Mouse (Mus musculus): ENCODE measurements around the gene Zfp819. TPM values are rescaled to one million over a fixed set of nuclear protein-coding genes. Genes with fewer than 3 reads are reported as not detected.

Gene Zfp819
- polyA plus RNA-seq, 1 experiment from 2014 or later, result 0.25 TPM

- DNase-seq (ENCODE audit: low spot score), result no peak
- no peak overlapping the region for H3K4me3 ChIP-seq (ENCODE audit: low read depth, low read length)
- no peak overlapping the region for H3K9ac ChIP-seq (ENCODE audit: low read length)
- H3K36me3 ChIP-seq (ENCODE audit: control insufficient read depth, insufficient read depth, low read length), result no peaks in the 10 kb centered on the region
- 30% methylated on average over 5 of the region's 5 CpGs for WGBS
- ATAC-seq (ENCODE audit: insufficient read depth, low FRiP score, low TSS enrichment), result no peak
- no peaks in the 10 kb centered on the region for H3K9me3 ChIP-seq (ENCODE audit: control insufficient read depth, low read length)
- no peaks in the 10 kb centered on the region for H3K27me3 ChIP-seq (ENCODE audit: control insufficient read depth, insufficient read depth, low read length)
- 0 out of 2 replicates have a peak overlapping the region, but pooled peaks have one; percentile 3 for H3K4me2 ChIP-seq (ENCODE audit: low read depth)
- H3K27ac ChIP-seq (ENCODE audit: low read depth, low read length), result no peak overlapping the region
- H3K4me1 ChIP-seq (ENCODE audit: control insufficient read depth, insufficient read depth, low read length), result no peaks in the 10 kb centered on the region; the same call in 1 of the 2 replicates
Measured at GRCm38 (mm10) chr7:43601884-43602283, 5.1 kb upstream of the Zfp819 start.

- Histone ChIP-seq H3K27ac (ENCODE audit: low read depth, low read length) (no peak overlapping the region), H3K4me1 (ENCODE audit: control insufficient read depth, insufficient read depth, low read length) (no peaks in the 10 kb centered on the region), H3K4me3 (ENCODE audit: low read depth, low read length) (no peak overlapping the region), H3K9ac (ENCODE audit: low read length) (no peak overlapping the region), H3K4me2 (ENCODE audit: low read depth) (peak overlapping the region; percentile 70), H3K36me3 (ENCODE audit: control insufficient read depth, insufficient read depth, low read length) (no peaks in the 10 kb centered on the region), H3K9me3 (ENCODE audit: control insufficient read depth, low read length) (no peaks in the 10 kb centered on the region), H3K27me3 (ENCODE audit: control insufficient read depth, insufficient read depth, low read length) (no peaks in the 10 kb centered on the region)
- no peak for ATAC-seq (ENCODE audit: insufficient read depth, low FRiP score, low TSS enrichment)
- no peak for DNase-seq (ENCODE audit: low spot score)
- WGBS, result 51% methylated on average over 5 of the region's 5 CpGs
Measured at GRCm38 (mm10) chr7:43607743-43608287, 846 bp downstream of the Zfp819 start.

DNA sequence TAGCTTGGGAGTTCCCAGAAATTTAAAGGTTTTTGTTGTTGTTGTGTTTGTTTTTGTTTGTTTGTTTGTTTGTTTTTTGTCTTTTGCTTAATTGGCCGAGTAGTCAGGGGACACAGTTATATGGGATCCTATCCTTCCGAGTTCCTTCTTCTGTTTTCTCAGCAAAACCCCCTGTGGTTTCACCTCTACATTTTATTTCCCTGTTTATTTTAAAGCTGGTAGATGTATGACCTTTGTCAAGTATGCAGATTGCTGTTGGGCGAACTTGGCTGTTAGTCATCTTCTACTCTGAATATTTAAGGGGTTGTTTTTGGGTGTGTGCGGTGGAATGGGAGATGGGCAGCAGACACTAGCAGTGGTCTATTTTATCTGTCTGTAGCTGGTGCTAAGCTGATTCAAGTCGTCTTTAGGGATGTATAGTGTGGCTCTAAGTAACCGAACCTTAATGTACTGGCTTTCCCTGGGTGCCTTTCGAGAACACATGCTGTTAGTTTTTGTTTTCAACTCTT lies 1.4 kb downstream of the Zfp819 start:
- ATAC-seq (ENCODE audit: insufficient read depth, low FRiP score, low TSS enrichment) (no peak), DNase-seq (ENCODE audit: low spot score) (no peak)
- Histone ChIP-seq H3K4me2 (ENCODE audit: low read depth) (no peak overlapping the region), H3K27ac (ENCODE audit: low read depth, low read length) (no peak overlapping the region), H3K9me3 (ENCODE audit: control insufficient read depth, low read length) (no peaks in the 10 kb centered on the region), H3K27me3 (ENCODE audit: control insufficient read depth, insufficient read depth, low read length) (no peaks in the 10 kb centered on the region), H3K4me1 (ENCODE audit: control insufficient read depth, insufficient read depth, low read length) (no peaks in the 10 kb centered on the region), H3K9ac (ENCODE audit: low read length) (no peak overlapping the region), H3K36me3 (ENCODE audit: control insufficient read depth, insufficient read depth, low read length) (no peaks in the 10 kb centered on the region), H3K4me3 (ENCODE audit: low read depth, low read length) (no peak overlapping the region)
- WGBS, result 80% methylated on average over 7 of the region's 7 CpGs

DNA sequence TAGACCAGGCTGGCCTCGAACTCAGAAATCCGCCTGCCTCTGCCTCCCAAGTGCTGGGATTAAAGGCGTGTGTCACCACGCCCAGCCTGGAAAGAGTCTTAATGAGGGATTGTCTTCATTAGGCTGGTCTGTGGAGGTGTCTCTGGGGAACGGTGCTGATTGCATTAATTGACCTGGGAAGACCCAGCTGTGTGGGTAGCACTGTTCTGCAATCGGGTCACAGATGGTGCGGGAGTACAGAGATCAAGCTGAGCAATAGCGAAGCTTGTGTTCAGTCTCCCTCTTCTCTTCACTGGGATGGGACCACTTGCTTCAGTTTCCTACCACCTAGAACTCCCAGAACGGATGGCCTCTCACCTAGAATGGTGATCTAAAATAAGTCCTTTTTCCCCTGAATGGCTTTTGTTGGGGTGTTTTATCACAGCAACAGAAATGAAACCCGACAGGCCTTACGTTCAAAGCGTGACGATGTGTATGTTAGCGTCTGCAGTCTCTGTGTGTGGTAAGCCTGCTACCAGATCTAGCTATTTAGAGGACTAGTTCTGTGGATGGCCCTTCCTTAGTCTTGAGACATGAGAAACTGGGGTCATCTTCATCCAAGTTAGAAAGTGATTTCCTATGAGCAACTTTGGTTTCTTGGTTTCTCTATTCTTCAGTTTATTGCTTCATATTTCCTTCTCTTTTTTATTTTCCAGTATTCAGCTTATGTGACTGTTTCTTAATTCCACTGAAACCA lies 7.0 kb downstream of the Zfp819 start:
- ATAC-seq (ENCODE audit: insufficient read depth, low FRiP score, low TSS enrichment), result no peak
- H3K27ac ChIP-seq (ENCODE audit: low read depth, low read length), result no peak overlapping the region
- H3K36me3 ChIP-seq (ENCODE audit: control insufficient read depth, insufficient read depth, low read length), result no peaks in the 10 kb centered on the region
- H3K27me3 ChIP-seq (ENCODE audit: control insufficient read depth, insufficient read depth, low read length), result no peaks in the 10 kb centered on the region
- H3K9ac ChIP-seq (ENCODE audit: low read length), result no peak overlapping the region
- DNase-seq (ENCODE audit: low spot score), result no peak
- H3K4me1 ChIP-seq (ENCODE audit: control insufficient read depth, insufficient read depth, low read length), result no peaks in the 10 kb centered on the region
- H3K9me3 ChIP-seq (ENCODE audit: control insufficient read depth, low read length), result no peaks in the 10 kb centered on the region
- no peak overlapping the region for H3K4me2 ChIP-seq (ENCODE audit: low read depth)
- H3K4me3 ChIP-seq (ENCODE audit: low read depth, low read length), result no peak overlapping the region
- WGBS, result 89% methylated on average over 14 of the region's 14 CpGs

DNA sequence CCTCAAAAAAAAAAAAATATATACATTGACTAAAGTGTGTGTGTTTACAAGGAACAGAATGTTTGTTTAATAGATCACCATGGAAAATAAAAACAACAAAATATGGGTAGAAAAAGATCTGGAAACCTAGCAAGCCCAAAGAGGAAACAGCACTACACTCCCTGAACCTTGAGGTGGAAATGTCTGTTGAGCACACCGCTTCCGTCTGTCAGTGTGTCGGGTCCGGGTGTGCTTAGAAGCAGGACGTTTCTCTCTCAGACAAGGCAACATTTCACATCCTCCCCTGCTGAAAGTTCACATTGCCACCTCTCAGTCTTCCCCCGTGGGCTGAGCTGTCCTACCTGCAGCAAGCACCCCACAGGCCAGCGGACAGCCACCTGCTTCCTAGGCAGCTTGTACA lies 16.0 kb downstream of the Zfp819 start:
- no peaks in the 10 kb centered on the region for H3K36me3 ChIP-seq (ENCODE audit: control insufficient read depth, insufficient read depth, low read length)
- 80% methylated on average over 7 of the region's 7 CpGs for WGBS
- H3K4me1 ChIP-seq (ENCODE audit: control insufficient read depth, insufficient read depth, low read length), result no peaks in the 10 kb centered on the region
- no peak overlapping the region for H3K27ac ChIP-seq (ENCODE audit: low read depth, low read length)
- no peaks in the 10 kb centered on the region for H3K27me3 ChIP-seq (ENCODE audit: control insufficient read depth, insufficient read depth, low read length)
- DNase-seq (ENCODE audit: low spot score) (no peak), ATAC-seq (ENCODE audit: insufficient read depth, low FRiP score, low TSS enrichment) (no peak)
- no peaks in the 10 kb centered on the region for H3K9me3 ChIP-seq (ENCODE audit: control insufficient read depth, low read length)
- H3K4me2 ChIP-seq (ENCODE audit: low read depth), result no peak overlapping the region
- no peak overlapping the region for H3K9ac ChIP-seq (ENCODE audit: low read length)
- H3K4me3 ChIP-seq (ENCODE audit: low read depth, low read length), result no peak overlapping the region

GRCm38 (mm10) chr7:43623819-43624218 lies 16.9 kb downstream of the Zfp819 start:
- Histone ChIP-seq H3K4me3 (ENCODE audit: low read depth, low read length) (no peak overlapping the region), H3K36me3 (ENCODE audit: control insufficient read depth, insufficient read depth, low read length) (no peaks in the 10 kb centered on the region), H3K9me3 (ENCODE audit: control insufficient read depth, low read length) (no peaks in the 10 kb centered on the region), H3K4me2 (ENCODE audit: low read depth) (no peak overlapping the region; the same call in 1 of the 2 replicates), H3K27ac (ENCODE audit: low read depth, low read length) (no peak overlapping the region), H3K27me3 (ENCODE audit: control insufficient read depth, insufficient read depth, low read length) (no peaks in the 10 kb centered on the region), H3K9ac (ENCODE audit: low read length) (no peak overlapping the region), H3K4me1 (ENCODE audit: control insufficient read depth, insufficient read depth, low read length) (no peaks in the 10 kb centered on the region)
- DNase-seq (ENCODE audit: low spot score), result peak; percentile 37
- ATAC-seq (ENCODE audit: insufficient read depth, low FRiP score, low TSS enrichment), result no peak
- WGBS, result 12% methylated on average over 10 of the region's 10 CpGs

- Histone ChIP-seq H3K27ac (ENCODE audit: low read depth, low read length) (no peak overlapping the region), H3K9ac (ENCODE audit: low read length) (no peak overlapping the region), H3K4me1 (ENCODE audit: control insufficient read depth, insufficient read depth, low read length) (no peaks in the 10 kb centered on the region), H3K4me3 (ENCODE audit: low read depth, low read length) (no peak overlapping the region), H3K27me3 (ENCODE audit: control insufficient read depth, insufficient read depth, low read length) (no peaks in the 10 kb centered on the region), H3K9me3 (ENCODE audit: control insufficient read depth, low read length) (no peaks in the 10 kb centered on the region), H3K36me3 (ENCODE audit: control insufficient read depth, insufficient read depth, low read length) (no peaks in the 10 kb centered on the region), H3K4me2 (ENCODE audit: low read depth) (no peak overlapping the region)
- ATAC-seq (ENCODE audit: insufficient read depth, low FRiP score, low TSS enrichment) (no peak), DNase-seq (ENCODE audit: low spot score) (no peak)
- 74% methylated on average over 3 of the region's 3 CpGs for WGBS
Measured at GRCm38 (mm10) chr7:43625065-43625464, 18.1 kb downstream of the Zfp819 start.

DNA sequence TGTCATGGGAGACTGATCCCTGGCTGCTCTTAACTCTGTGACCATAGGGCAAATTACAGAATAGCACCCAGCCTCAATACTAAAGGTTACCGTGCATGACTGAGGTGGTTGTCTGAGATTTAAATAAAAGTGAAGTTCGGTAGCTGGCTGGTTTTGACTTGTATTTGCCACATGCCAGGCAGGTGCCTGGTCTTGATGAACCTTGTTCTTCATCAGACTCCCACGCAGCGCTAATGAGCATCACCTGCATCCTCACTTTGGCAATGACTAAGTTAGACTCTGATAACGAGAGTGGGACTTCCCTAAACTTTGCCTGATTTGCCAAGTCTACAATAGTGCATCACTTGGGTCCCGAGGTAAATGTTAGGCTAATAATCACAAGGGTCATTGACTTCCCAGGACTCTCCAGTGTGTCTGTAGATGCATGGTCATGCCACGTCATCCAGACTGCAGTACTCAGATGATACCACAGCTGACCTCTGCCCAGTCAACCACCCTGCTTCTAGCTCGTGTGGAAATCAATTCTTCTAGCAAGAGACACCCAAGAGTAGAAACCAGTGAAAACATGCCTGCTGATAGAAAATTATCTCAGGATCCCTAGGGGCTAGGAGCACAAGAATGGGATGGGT lies 18.9 kb downstream of the Zfp819 start:
- H3K9me3 ChIP-seq (ENCODE audit: control insufficient read depth, low read length), result no peaks in the 10 kb centered on the region
- H3K36me3 ChIP-seq (ENCODE audit: control insufficient read depth, insufficient read depth, low read length), result no peaks in the 10 kb centered on the region
- ATAC-seq (ENCODE audit: insufficient read depth, low FRiP score, low TSS enrichment) (no peak), DNase-seq (ENCODE audit: low spot score) (no peak)
- no peak overlapping the region for H3K4me3 ChIP-seq (ENCODE audit: low read depth, low read length)
- no peak overlapping the region for H3K27ac ChIP-seq (ENCODE audit: low read depth, low read length)
- H3K9ac ChIP-seq (ENCODE audit: low read length), result no peak overlapping the region
- 85% methylated on average over 8 of the region's 8 CpGs for WGBS
- no peaks in the 10 kb centered on the region for H3K4me1 ChIP-seq (ENCODE audit: control insufficient read depth, insufficient read depth, low read length)
- H3K27me3 ChIP-seq (ENCODE audit: control insufficient read depth, insufficient read depth, low read length), result no peaks in the 10 kb centered on the region
- no peak overlapping the region for H3K4me2 ChIP-seq (ENCODE audit: low read depth)

All from neural tube, embryonic 11.5 days (tissue).